Mouse (Mus musculus): ENCODE results near the gene Eif2ak3.
"Not testable (repeated sequence)": the region's sequence is repeated elsewhere in the genome, so short reads cannot be mapped to it uniquely, and the experiment has no call there.

The Eif2ak3 gene

GRCm38 (mm10) chr6:70844002-70844804, at the start of gene Eif2ak3:
Gene Eif2ak3, plus strand, starts transcription at chr6:70844515.
- peak; percentile 99 for DNase-seq

- DNase-seq, result no peak
Measured at GRCm38 (mm10) chr6:70796940-70797339, 47.4 kb upstream of the Eif2ak3 start.

- peak; percentile 76 for DNase-seq
Measured at GRCm38 (mm10) chr6:70797581-70798251, 46.6 kb upstream of the Eif2ak3 start.

GRCm38 (mm10) chr6:70804632-70805031, 39.7 kb upstream of the Eif2ak3 start:
- no peak for DNase-seq

GRCm38 (mm10) chr6:70805267-70805666, 39.0 kb upstream of the Eif2ak3 start:
- DNase-seq, result peak; percentile 76

- peak; percentile 73 for DNase-seq
Measured at GRCm38 (mm10) chr6:70805820-70806513, 38.3 kb upstream of the Eif2ak3 start.

GRCm38 (mm10) chr6:70806514-70806912, 37.8 kb upstream of the Eif2ak3 start:
- DNase-seq, result no peak

GRCm38 (mm10) chr6:70810524-70810923, 33.8 kb upstream of the Eif2ak3 start:
- DNase-seq, result no peak

- DNase-seq, result peak; percentile 86
Measured at GRCm38 (mm10) chr6:70811557-70812525, 32.5 kb upstream of the Eif2ak3 start.

- no peak for DNase-seq
Measured at GRCm38 (mm10) chr6:70812526-70812895, 31.8 kb upstream of the Eif2ak3 start.

- DNase-seq, result no peak
Measured at GRCm38 (mm10) chr6:70813921-70814628, 30.2 kb upstream of the Eif2ak3 start.

GRCm38 (mm10) chr6:70814629-70814950, 29.7 kb upstream of the Eif2ak3 start:
- DNase-seq, result no peak

- no peak for DNase-seq
Measured at GRCm38 (mm10) chr6:70815471-70815870, 28.8 kb upstream of the Eif2ak3 start.

- DNase-seq, result no peak
Measured at GRCm38 (mm10) chr6:70821566-70821965, 22.7 kb upstream of the Eif2ak3 start.

- no peak for DNase-seq
Measured at GRCm38 (mm10) chr6:70822386-70822910, 21.9 kb upstream of the Eif2ak3 start.

- not testable (repeated sequence) for DNase-seq
Measured at GRCm38 (mm10) chr6:70823277-70823676, 21.0 kb upstream of the Eif2ak3 start.

- peak; percentile 65 for DNase-seq
Measured at GRCm38 (mm10) chr6:70824085-70824986, 20.0 kb upstream of the Eif2ak3 start.

GRCm38 (mm10) chr6:70824987-70825337, 19.4 kb upstream of the Eif2ak3 start:
- DNase-seq, result no peak

- no peak for DNase-seq
Measured at GRCm38 (mm10) chr6:70829451-70829850, 14.9 kb upstream of the Eif2ak3 start.

GRCm38 (mm10) chr6:70830552-70830951, 13.8 kb upstream of the Eif2ak3 start:
- no peak for DNase-seq

Measured in lung, postnatal 10 days (tissue).